Mouse (Mus musculus) erythroblast, embryonic 14.5 days (primary cell): ENCODE data around the gene Cdkl2.

ENCODE experiments used
- GATA1 ChIP-seq: IDR thresholded peaks from 2 replicates; pipeline ENCODE4 v1.6.1; 2012; ENCODE audit warnings: low read length, inconsistent platforms, mixed read lengths
- TAL1 ChIP-seq: IDR thresholded peaks from 3 replicates; pipeline ENCODE4 v1.6.1; 2012; ENCODE audit warnings: low read length, inconsistent platforms, mixed read lengths

GRCm38 (mm10) chr5:91956991-91957760, 86.5 kb downstream of the Cdkl2 start:
- TF ChIP-seq GATA1 (no peak), TAL1 (no peak)
